Mouse (Mus musculus) ES-Bruce4 (cell line): ENCODE measurements at regions not wholly inside any gene's neighbourhood (a gene's known extent, or its start where the extent isn't known, plus 50 kb on each side); places are given as distances from the start of the nearest gene placed in this dataset.

Experiments
- CTCF ChIP-seq: IDR thresholded peaks from one replicate; pipeline ENCODE4 v1.8.1; 2011; ENCODE audit warnings: low read depth, low read length
- POLR2A ChIP-seq: IDR thresholded peaks from one replicate; pipeline ENCODE4 v1.8.1; 2011; ENCODE audit warnings: low read length; ENCODE audit not compliant: insufficient read depth

DNA sequence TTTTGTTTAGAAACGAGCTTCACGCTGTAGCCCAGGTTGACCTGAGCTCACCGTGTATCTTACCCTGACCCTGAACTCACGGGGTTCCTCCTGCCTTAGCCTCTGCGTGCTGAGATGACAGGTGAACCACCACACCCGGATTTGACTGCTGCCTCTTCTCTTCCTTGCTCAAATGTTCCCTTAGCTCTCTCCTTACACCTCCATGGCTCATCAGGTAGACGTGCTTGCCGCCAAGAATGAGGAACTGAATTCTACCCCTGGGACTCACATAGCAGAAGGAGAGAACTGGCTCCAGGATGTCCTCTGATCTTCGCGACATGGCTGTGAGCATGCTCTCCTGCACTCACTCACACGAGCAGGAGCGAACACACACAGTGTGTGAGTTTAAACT, 55.3 kb upstream of the Jarid2 start:
- TF ChIP-seq CTCF: no peak
- no peak for TF ChIP-seq POLR2A
